31 mouse cellular contexts compared by ENCODE assay signal in the genomic region with DNA sequence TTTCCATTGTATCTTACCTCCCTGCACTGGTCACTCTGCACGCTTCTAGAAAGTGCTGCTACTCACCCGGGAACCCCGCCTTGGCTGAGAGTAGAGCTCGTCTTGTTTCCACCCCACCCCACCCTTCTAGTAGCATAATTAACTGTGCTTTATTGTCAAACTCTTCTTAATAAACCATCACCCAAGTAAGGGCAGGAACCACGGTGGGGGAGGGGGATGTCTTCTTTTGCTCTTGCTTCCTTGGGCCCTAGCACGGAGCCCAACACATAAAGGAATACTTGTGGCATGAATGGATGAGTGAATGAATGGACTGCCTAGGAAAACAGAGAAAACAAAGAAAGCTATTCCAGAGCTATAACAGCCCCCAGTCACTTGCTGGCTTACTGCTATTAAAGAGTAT. TPM values are rescaled to one million over a fixed set of nuclear protein-coding genes. Genes with fewer than 3 reads are reported as not detected.
DNase-seq lines count a peak whose midpoint lies in the region; ATAC-seq and TF ChIP-seq lines count a peak whose summit lies in the region.
"Had no signal": no experiment of that assay in that cellular context is flagged by ENCODE, and none has a peak within 500 bp of the region (broad histone marks: within the 10 kb centered on the region; RNA-seq: fewer than 3 reads in every experiment).

No protein-coding gene starts in this region.

- no peak overlapping the region for H3K27ac ChIP-seq in forebrain, embryonic 10.5 days
- no peak overlapping the region for H3K27ac ChIP-seq in forebrain, embryonic 13.5 days
- H3K27ac ChIP-seq in hindbrain, embryonic 11.5 days (ENCODE audit: low read depth, low read length): no peak overlapping the region
- H3K27ac ChIP-seq in hindbrain, embryonic 14.5 days: no peak overlapping the region
- no peak overlapping the region for H3K27ac ChIP-seq in midbrain, postnatal 0 days (ENCODE audit: low read depth, low read length)
- H3K27ac ChIP-seq in midbrain, embryonic 16.5 days (ENCODE audit: low read length): no peak overlapping the region
- H3K27ac ChIP-seq: forebrain, embryonic 15.5 days; heart, adult 2 months; heart, embryonic 10.5 days; heart, embryonic 13.5 days; hindbrain, embryonic 13.5 days had no signal

- WGBS in forebrain, embryonic 10.5 days: 52% methylated on average over 6 of the region's 6 CpGs
- WGBS in forebrain, embryonic 13.5 days: 16% methylated on average over 6 of the region's 6 CpGs
- 45% methylated on average over 6 of the region's 6 CpGs for WGBS in hindbrain, embryonic 11.5 days
- 36% methylated on average over 6 of the region's 6 CpGs for WGBS in hindbrain, embryonic 14.5 days
- WGBS in midbrain, postnatal 0 days: 62% methylated on average over 6 of the region's 6 CpGs
- 47% methylated on average over 6 of the region's 6 CpGs for WGBS in midbrain, embryonic 16.5 days

- ATAC-seq in forebrain, embryonic 13.5 days: no peak
- ATAC-seq in hindbrain, embryonic 11.5 days (ENCODE audit: low FRiP score): 0 out of 2 replicates have a peak, but pooled peaks have one; percentile 22
- no peak for ATAC-seq in hindbrain, embryonic 14.5 days (ENCODE audit: low FRiP score)
- ATAC-seq in midbrain, postnatal 0 days (ENCODE audit: low FRiP score): no peak
- no peak for ATAC-seq in midbrain, embryonic 16.5 days
- ATAC-seq: CD4-positive, CD25-positive, alpha-beta regulatory T cell, adult 4 months; forebrain, embryonic 15.5 days; intestine, postnatal 0 days had no signal

- H3K36me3 ChIP-seq in forebrain, embryonic 10.5 days (replicated peaks): no peaks in the 10 kb centered on the region
- no peaks in the 10 kb centered on the region for H3K36me3 ChIP-seq in forebrain, embryonic 13.5 days (ENCODE audit: poor library complexity, severe bottlenecking)
- H3K36me3 ChIP-seq in hindbrain, embryonic 11.5 days (ENCODE audit: control insufficient read depth, insufficient read depth, low read length): no peaks in the 10 kb centered on the region
- H3K36me3 ChIP-seq in hindbrain, embryonic 14.5 days (replicated peaks; ENCODE audit: control insufficient read depth, insufficient read depth): no peaks in the 10 kb centered on the region
- H3K36me3 ChIP-seq in midbrain, postnatal 0 days (ENCODE audit: insufficient read depth, low read length): no peaks in the 10 kb centered on the region
- H3K36me3 ChIP-seq in midbrain, embryonic 16.5 days (ENCODE audit: control insufficient read depth, insufficient read depth, low read length): no peaks in the 10 kb centered on the region
- H3K36me3 ChIP-seq: forebrain, embryonic 15.5 days; heart, embryonic 10.5 days; heart, embryonic 13.5 days; hindbrain, embryonic 13.5 days had no signal

- H3K9ac ChIP-seq in forebrain, embryonic 13.5 days: no peak overlapping the region
- no peak overlapping the region for H3K9ac ChIP-seq in hindbrain, embryonic 11.5 days (ENCODE audit: low read depth, low read length)
- H3K9ac ChIP-seq in hindbrain, embryonic 14.5 days: no peak overlapping the region
- no peak overlapping the region for H3K9ac ChIP-seq in midbrain, postnatal 0 days (replicated peaks; ENCODE audit: low read length, poor library complexity, severe bottlenecking)
- H3K9ac ChIP-seq in midbrain, embryonic 16.5 days (ENCODE audit: low read depth, low read length): no peak overlapping the region
- H3K9ac ChIP-seq: forebrain, embryonic 15.5 days; heart, embryonic 13.5 days; hindbrain, embryonic 13.5 days had no signal

- no peaks in the 10 kb centered on the region for H3K9me3 ChIP-seq in forebrain, embryonic 10.5 days
- no peaks in the 10 kb centered on the region for H3K9me3 ChIP-seq in forebrain, embryonic 13.5 days (replicated peaks)
- H3K9me3 ChIP-seq in hindbrain, embryonic 11.5 days (ENCODE audit: control insufficient read depth, low read length): no peaks in the 10 kb centered on the region
- no peaks in the 10 kb centered on the region for H3K9me3 ChIP-seq in hindbrain, embryonic 14.5 days (ENCODE audit: control insufficient read depth, low read length)
- no peaks in the 10 kb centered on the region for H3K9me3 ChIP-seq in midbrain, postnatal 0 days (ENCODE audit: low read length)
- no peaks in the 10 kb centered on the region for H3K9me3 ChIP-seq in midbrain, embryonic 16.5 days (replicated peaks; ENCODE audit: control insufficient read depth, low read length, poor library complexity, severe bottlenecking)
- H3K9me3 ChIP-seq: forebrain, embryonic 15.5 days; heart, embryonic 10.5 days; heart, embryonic 13.5 days; hindbrain, embryonic 13.5 days had no signal

- peaks cover 36% of the 10 kb centered on the region for H3K27me3 ChIP-seq in forebrain, embryonic 10.5 days (ENCODE audit: poor library complexity, severe bottlenecking)
- peaks cover 30% of the 10 kb centered on the region for H3K27me3 ChIP-seq in forebrain, embryonic 13.5 days
- H3K27me3 ChIP-seq in hindbrain, embryonic 11.5 days (ENCODE audit: control insufficient read depth, insufficient read depth, low read length): peaks cover 12% of the 10 kb centered on the region
- 0 out of 2 replicates have a peak, but pooled peaks cover 1% of the 10 kb centered on the region for H3K27me3 ChIP-seq in hindbrain, embryonic 14.5 days (ENCODE audit: control insufficient read depth, insufficient read depth, low read length)
- H3K27me3 ChIP-seq in midbrain, postnatal 0 days (ENCODE audit: insufficient read depth, low read length): no peaks in the 10 kb centered on the region
- no peaks in the 10 kb centered on the region; the same call in 1 of the 2 replicates for H3K27me3 ChIP-seq in midbrain, embryonic 16.5 days (ENCODE audit: control insufficient read depth, insufficient read depth, low read depth, low read length)
- H3K27me3 ChIP-seq: forebrain, embryonic 15.5 days had no signal

- TF ChIP-seq CTCF in midbrain, postnatal 0 days (IDR thresholded peaks at IDR 0.05): no peak

- no peak overlapping the region for H3K4me2 ChIP-seq in forebrain, embryonic 13.5 days
- no peak overlapping the region for H3K4me2 ChIP-seq in hindbrain, embryonic 11.5 days (replicated peaks; ENCODE audit: low read depth, low read length)
- no peak overlapping the region for H3K4me2 ChIP-seq in hindbrain, embryonic 14.5 days (replicated peaks)
- no peak overlapping the region for H3K4me2 ChIP-seq in midbrain, postnatal 0 days (ENCODE audit: low read depth, low read length, poor library complexity, severe bottlenecking)
- no peak overlapping the region for H3K4me2 ChIP-seq in midbrain, embryonic 16.5 days (ENCODE audit: low read length)
- H3K4me2 ChIP-seq: forebrain, embryonic 15.5 days; heart, embryonic 13.5 days; hindbrain, embryonic 13.5 days had no signal

- peaks cover 25% of the 10 kb centered on the region for H3K4me1 ChIP-seq in forebrain, embryonic 10.5 days
- H3K4me1 ChIP-seq in forebrain, embryonic 13.5 days: peaks cover 16% of the 10 kb centered on the region
- no peaks in the 10 kb centered on the region for H3K4me1 ChIP-seq in hindbrain, embryonic 11.5 days (replicated peaks; ENCODE audit: control insufficient read depth, insufficient read depth, low read length)
- H3K4me1 ChIP-seq in hindbrain, embryonic 14.5 days (replicated peaks; ENCODE audit: control insufficient read depth, insufficient read depth, low read length): peaks cover 8% of the 10 kb centered on the region; the same call in 1 of the 2 replicates
- H3K4me1 ChIP-seq in midbrain, postnatal 0 days (ENCODE audit: insufficient read depth, low read length): 0 out of 2 replicates have a peak, but pooled peaks cover 5% of the 10 kb centered on the region
- H3K4me1 ChIP-seq in midbrain, embryonic 16.5 days (ENCODE audit: control insufficient read depth, insufficient read depth, low read length): peaks cover 3% of the 10 kb centered on the region
- H3K4me1 ChIP-seq: heart, embryonic 10.5 days; heart, embryonic 13.5 days had no signal

- peak; percentile 28 for DNase-seq in forebrain, embryonic 10.5 days (ENCODE audit: extremely low spot score, low spot score)
- DNase-seq in hindbrain, embryonic 11.5 days (ENCODE audit: low spot score): no peak
- no peak for DNase-seq in hindbrain, embryonic 14.5 days (ENCODE audit: low spot score)
- peak; percentile 46 for DNase-seq in midbrain, postnatal 0 days (ENCODE audit: low spot score)
- no peak for DNase-seq in urinary bladder, postnatal 14 days (ENCODE audit: low spot score)
- DNase-seq: adrenal gland, adult 2 months; adrenal gland, postnatal 14 days; cerebellum, adult 11-12 months; cerebellum, adult 8-10 months; cerebellum, postnatal 36 days; gastrocnemius, postnatal 10 days; gastrocnemius, postnatal 36 days; heart, adult 2 months; heart, postnatal 14 days; heart, postnatal 4 days; kidney, adult 2 months had no signal

- H3K4me3 ChIP-seq in forebrain, embryonic 10.5 days: no peak overlapping the region
- no peak overlapping the region for H3K4me3 ChIP-seq in forebrain, embryonic 13.5 days
- H3K4me3 ChIP-seq in hindbrain, embryonic 11.5 days (ENCODE audit: low read depth, low read length): no peak overlapping the region
- no peak overlapping the region for H3K4me3 ChIP-seq in hindbrain, embryonic 14.5 days (replicated peaks; ENCODE audit: low read length)
- H3K4me3 ChIP-seq in midbrain, postnatal 0 days (ENCODE audit: low read depth, low read length): no peak overlapping the region
- H3K4me3 ChIP-seq in midbrain, embryonic 16.5 days (ENCODE audit: low read depth, low read length): no peak overlapping the region
- H3K4me3 ChIP-seq: forebrain, embryonic 15.5 days; heart, adult 2 months; heart, embryonic 10.5 days; heart, embryonic 13.5 days; hindbrain, embryonic 13.5 days had no signal

RNA-seq across cellular contexts. Expression of a gene that starts 6.5 kb away (rescaled TPM):
- 0.34 and 0.40 TPM in 2 replicates for polyA plus RNA-seq in forebrain, embryonic 10.5 days (2016; fragmentation: Nextera tagmentation; extraction: Ambion mirVana)
- polyA plus RNA-seq in forebrain, embryonic 13.5 days (2015; fragmentation: Nextera tagmentation; extraction: Ambion mirVana): 4.5 and 5.1 TPM in 2 replicates
- polyA plus RNA-seq in hindbrain, embryonic 11.5 days (2014; fragmentation: Nextera tagmentation; extraction: Ambion mirVana): 1.3 and 1.9 TPM in 2 replicates
- polyA plus RNA-seq in hindbrain, embryonic 14.5 days (2014; fragmentation: Nextera tagmentation; extraction: Ambion mirVana): 8.3 and 9.0 TPM in 2 replicates
- total RNA-seq in midbrain, postnatal 0 days (2014; rRNA removed): 48.2 and 56.4 TPM in 2 replicates
- polyA plus RNA-seq in midbrain, postnatal 0 days (2015; fragmentation: Nextera tagmentation; extraction: Ambion mirVana): 7.1 and 9.1 TPM in 2 replicates
- polyA plus RNA-seq in midbrain, embryonic 16.5 days (2015; fragmentation: Nextera tagmentation; extraction: Ambion mirVana): 13.7 TPM in 2 replicates
- total RNA-seq: gastrocnemius, adult 18-20 months; gastrocnemius, postnatal 36 days; granulocyte monocyte progenitor cell, adult 5-6 weeks; heart, adult 2 months; MEL had no signal
- polyA plus RNA-seq: C2C12; CD4-positive, CD25-positive, alpha-beta regulatory T cell, adult 4 months; heart, adult 2 months had no signal

RNA-seq across cellular contexts. Expression of a gene that starts 10.4 kb away (rescaled TPM):
- 0.27 and 0.38 TPM in 2 replicates for polyA plus RNA-seq in forebrain, embryonic 10.5 days (2016; fragmentation: Nextera tagmentation; extraction: Ambion mirVana)
- 0.29 and 0.39 TPM in 2 replicates for polyA plus RNA-seq in forebrain, embryonic 13.5 days (2015; fragmentation: Nextera tagmentation; extraction: Ambion mirVana)
- 0.94 and 1.5 TPM in 2 replicates for polyA plus RNA-seq in hindbrain, embryonic 11.5 days (2014; fragmentation: Nextera tagmentation; extraction: Ambion mirVana)
- polyA plus RNA-seq in hindbrain, embryonic 14.5 days (2014; fragmentation: Nextera tagmentation; extraction: Ambion mirVana): 0.75 and 2.1 TPM in 2 replicates
- 2.7 and 3.2 TPM in 2 replicates for total RNA-seq in midbrain, postnatal 0 days (2014; rRNA removed)
- 2.1 and 2.3 TPM in 2 replicates for polyA plus RNA-seq in midbrain, postnatal 0 days (2015; fragmentation: Nextera tagmentation; extraction: Ambion mirVana)
- polyA plus RNA-seq in midbrain, embryonic 16.5 days (2015; fragmentation: Nextera tagmentation; extraction: Ambion mirVana): 1.3 and 1.9 TPM in 2 replicates
- total RNA-seq: adrenal gland, adult 2 months; adrenal gland, postnatal 14 days; adrenal gland, postnatal 4 days; gastrocnemius, adult 18-20 months; gastrocnemius, postnatal 10 days; gastrocnemius, postnatal 36 days; granulocyte monocyte progenitor cell, adult 5-6 weeks; heart, adult 2 months; heart, postnatal 14 days; heart, postnatal 4 days; MEL had no signal
- polyA plus RNA-seq: adrenal gland, adult 2 months; C2C12; CD4-positive, CD25-positive, alpha-beta regulatory T cell, adult 4 months; heart, adult 2 months; heart, embryonic 10.5 days; heart, embryonic 13.5 days; heart, embryonic 16.5 days; intestine, embryonic 14.5 days; intestine, postnatal 0 days; kidney, adult 2 months had no signal

Comparison
In these comparisons a context has a peak if more than half of its experiments do, and no peak if none do; other contexts are left out.
1. DNase-seq: peak in forebrain, embryonic 10.5 days (single experiment) and midbrain, postnatal 0 days (single experiment); none in hindbrain, embryonic 11.5 days (single experiment), hindbrain, embryonic 14.5 days (single experiment) and urinary bladder, postnatal 14 days (single experiment).